Mouse (Mus musculus) bone marrow macrophage, adult 2 months (primary cell): ENCODE measurements around the gene Snapc3. TPM values are rescaled to one million over a fixed set of nuclear protein-coding genes. Genes with fewer than 3 reads are reported as not detected.

Experiments used
- H3K27ac ChIP-seq: 2 replicates; pipeline ENCODE4 v1.5.1; 2012; ENCODE audit warnings: low read depth, low read length; ENCODE audit not compliant: insufficient read depth
- H3K4me1 ChIP-seq: 2 replicates; pipeline ENCODE4 v1.6.1; 2012; ENCODE audit warnings: low read length; ENCODE audit not compliant: control insufficient read depth, insufficient read depth
- H3K4me3 ChIP-seq: 2 replicates; pipeline ENCODE4 v1.5.1; 2012; ENCODE audit warnings: mild to moderate bottlenecking, low read length, moderate library complexity; ENCODE audit not compliant: insufficient read depth
- CTCF ChIP-seq: IDR thresholded peaks from 2 replicates; pipeline ENCODE4 v1.5.1; 2012; ENCODE audit warnings: low read depth, mild to moderate bottlenecking, low read length, moderate library complexity
- POLR2A ChIP-seq: IDR thresholded peaks from 2 replicates; pipeline ENCODE4 v1.6.1; 2012; ENCODE audit warnings: mild to moderate bottlenecking, low read depth, low read length, borderline replicate concordance
- polyA plus RNA-seq: library from polyadenylated mRNA; stranded (reverse); fragments of >200 nt; gene quantifications from 2 replicates; pipeline ENCODE4 v1.2.4, GENCODE M21; 2012; ENCODE audit not compliant: missing spikeins, insufficient read depth, insufficient read length

Snapc3 gene
- polyA plus RNA-seq, result 14.2 and 19.9 TPM in 2 replicates

DNA sequence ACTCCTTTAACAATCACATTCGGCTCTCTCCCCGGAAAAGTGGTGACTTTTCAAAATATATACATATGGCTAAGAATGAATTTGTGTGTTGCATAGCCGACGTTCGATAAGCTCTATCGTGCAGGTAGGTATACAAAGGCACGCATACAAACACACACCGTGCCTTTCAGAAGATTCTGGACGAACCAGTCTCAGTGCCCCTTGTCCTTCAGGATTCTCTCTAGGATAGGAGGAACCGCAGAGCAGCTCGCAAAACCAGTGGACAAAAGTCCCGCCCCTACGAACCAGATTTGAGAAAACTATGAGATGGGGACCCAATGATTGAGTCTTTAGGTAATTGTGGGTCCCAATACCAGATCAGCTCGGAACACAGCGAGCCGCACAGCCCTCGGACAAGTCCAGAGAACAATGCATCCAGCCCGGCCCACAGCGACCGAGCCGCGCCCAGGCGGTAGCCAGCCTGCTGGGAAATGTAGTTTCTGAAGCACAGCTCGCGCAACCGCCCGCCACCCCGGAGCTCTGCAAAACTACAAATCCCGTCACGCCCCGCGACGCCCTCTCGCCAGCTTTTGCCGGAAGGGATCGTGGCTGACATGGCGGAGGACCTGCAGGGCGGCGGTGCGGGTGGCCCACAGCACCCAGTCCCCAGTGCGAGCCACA lies at the start of gene Snapc3:
Gene Snapc3 (plus strand): TSS at position 565 of the 660 bp plus-strand sequence.
- peak within 1 kb of the TSS; percentile 80 for H3K4me3 ChIP-seq
- H3K4me1 ChIP-seq, result peaks cover 1% of the 10 kb centered on the region; the same call in 1 of the 2 replicates
- H3K27ac ChIP-seq, result peak within 1 kb of the TSS; percentile 52
- no peak for TF ChIP-seq CTCF
- TF ChIP-seq POLR2A, result no peak

DNA sequence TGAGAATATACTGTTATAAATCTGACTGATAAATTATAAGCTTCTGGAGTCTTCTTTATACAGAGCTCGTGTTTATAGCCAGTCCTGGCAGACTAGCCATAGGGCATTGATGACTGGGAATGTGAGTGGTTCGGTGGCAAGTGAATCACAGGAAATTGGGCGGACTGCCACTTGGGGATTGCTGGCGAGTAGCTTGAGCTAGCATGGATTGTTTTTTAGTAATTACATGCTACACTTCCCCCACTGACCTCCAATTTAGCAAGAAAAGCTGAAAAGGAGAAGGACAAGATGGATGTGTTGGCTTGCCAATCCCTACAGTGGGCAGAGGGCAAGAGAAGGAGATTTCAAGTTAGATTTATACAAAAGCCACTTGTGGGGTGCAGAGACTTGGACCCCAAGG lies 44.1 kb upstream of the Snapc3 start:
- no peak overlapping the region for H3K4me3 ChIP-seq
- no peaks in the 10 kb centered on the region for H3K4me1 ChIP-seq
- TF ChIP-seq POLR2A, result no peak
- no peak for TF ChIP-seq CTCF
- H3K27ac ChIP-seq, result no peak overlapping the region

DNA sequence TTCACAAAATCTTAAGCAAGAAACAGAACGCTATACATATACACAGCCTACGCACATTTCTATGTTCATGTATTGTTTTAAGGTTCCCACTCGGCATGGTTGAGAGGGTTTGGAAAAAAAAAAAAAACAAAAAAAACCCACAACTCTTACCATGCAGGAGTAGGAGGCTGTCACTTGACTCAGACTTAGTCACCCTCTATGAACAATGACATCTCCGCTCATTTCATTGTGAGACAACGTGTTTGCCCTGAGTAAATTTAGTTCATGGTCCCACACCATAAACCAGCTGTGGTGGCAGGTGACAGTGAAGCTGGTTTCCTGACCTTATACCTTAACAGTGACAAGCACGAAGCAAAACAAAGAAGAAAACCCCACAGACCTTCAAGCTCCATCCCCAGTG lies 41.9 kb upstream of the Snapc3 start:
- Histone ChIP-seq H3K27ac (no peak overlapping the region), H3K4me3 (no peak overlapping the region), H3K4me1 (0 out of 2 replicates have a peak, but pooled peaks cover 2% of the 10 kb centered on the region)
- TF ChIP-seq POLR2A (no peak), CTCF (no peak)

DNA sequence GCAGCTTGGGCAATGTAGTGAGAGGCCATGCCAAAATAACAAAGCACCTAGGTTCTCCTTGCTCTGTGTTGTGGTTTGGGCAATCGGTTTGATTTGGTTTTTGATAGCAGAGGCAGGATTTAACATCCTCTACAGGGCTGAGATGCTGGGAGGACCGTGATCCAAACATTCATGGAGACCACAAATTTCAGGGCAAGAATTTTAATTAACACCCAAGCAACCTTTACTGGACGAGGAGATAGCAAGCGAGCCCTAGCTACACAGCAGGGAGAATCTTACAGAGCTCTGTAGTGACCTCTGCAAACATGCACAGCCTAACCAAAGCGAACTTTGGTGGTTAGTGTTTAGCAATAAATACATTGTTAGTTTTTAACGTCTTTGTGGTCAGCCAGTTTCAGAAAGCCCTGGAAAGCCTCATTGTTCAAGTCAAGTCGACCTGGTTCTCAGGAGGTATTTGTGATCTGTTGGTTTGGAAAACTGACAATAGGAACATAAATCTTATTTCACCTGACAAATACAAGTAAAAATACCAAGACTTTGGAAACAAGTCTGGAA lies 41.0 kb upstream of the Snapc3 start:
- no peak overlapping the region for H3K4me3 ChIP-seq
- 0 out of 2 replicates have a peak, but pooled peaks cover 2% of the 10 kb centered on the region for H3K4me1 ChIP-seq
- H3K27ac ChIP-seq, result no peak overlapping the region
- TF ChIP-seq CTCF (no peak), POLR2A (no peak)

DNA sequence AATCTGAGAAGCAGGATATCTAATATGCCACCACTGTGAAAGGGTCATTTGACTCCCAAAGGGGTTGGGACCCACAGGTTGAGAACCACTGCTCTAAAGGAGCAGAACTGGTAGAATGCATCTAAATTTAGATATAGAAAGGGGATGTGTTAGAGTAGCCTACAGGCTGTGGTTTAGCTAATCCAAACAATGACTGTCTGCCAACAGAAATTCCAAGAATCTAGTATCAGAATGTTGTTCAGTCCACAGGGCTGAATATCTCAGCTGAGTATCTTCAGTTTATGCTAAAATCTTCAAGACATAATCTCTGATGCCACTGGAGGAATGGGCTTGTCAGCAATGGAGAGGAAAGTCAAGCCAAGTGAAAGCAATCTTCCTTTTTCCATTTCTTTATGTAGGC lies 38.5 kb upstream of the Snapc3 start:
- no peak for TF ChIP-seq CTCF
- Histone ChIP-seq H3K4me3 (no peak overlapping the region), H3K27ac (no peak overlapping the region), H3K4me1 (0 out of 2 replicates have a peak, but pooled peaks cover 2% of the 10 kb centered on the region)

DNA sequence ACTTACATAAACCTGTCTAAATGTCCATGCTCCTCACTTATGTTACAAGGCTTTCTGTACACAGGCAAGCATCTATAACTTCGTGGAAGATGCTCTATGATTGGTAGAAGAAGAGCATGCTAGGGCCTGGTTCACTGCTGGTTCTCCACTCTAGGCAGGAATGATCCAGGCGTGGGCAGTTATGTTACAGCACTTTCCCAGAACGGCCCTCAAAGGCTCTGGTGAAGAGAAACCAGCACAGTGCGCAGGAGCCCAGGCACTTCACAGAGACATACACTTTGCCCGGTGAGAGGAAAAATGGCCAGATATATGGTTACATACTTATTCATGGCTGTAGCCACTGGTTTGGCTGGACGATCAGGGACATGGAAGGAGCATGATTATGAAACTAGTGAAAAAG lies 37.8 kb upstream of the Snapc3 start:
- no peak overlapping the region for H3K27ac ChIP-seq
- 0 out of 2 replicates have a peak, but pooled peaks cover 2% of the 10 kb centered on the region for H3K4me1 ChIP-seq
- no peak overlapping the region for H3K4me3 ChIP-seq
- no peak for TF ChIP-seq POLR2A
- TF ChIP-seq CTCF, result no peak

DNA sequence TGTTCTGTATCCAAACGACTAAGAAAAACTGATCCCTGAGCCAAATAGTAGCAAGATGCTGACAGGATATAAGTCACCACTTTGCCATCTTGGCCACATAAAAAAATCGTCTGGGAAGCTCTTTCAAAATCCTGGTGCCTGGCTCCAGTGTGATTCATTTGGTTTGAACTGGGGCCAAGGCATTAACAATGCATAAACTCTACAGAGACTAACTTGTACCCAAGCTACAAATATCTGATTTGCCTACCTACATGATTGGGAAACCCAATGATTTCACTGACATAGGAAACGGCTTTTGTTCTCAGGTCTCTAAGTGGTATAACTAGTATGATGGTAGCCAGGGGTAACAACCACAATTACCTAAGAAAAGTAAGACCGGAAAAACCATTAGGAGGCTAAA lies 37.3 kb upstream of the Snapc3 start:
- no peak for TF ChIP-seq POLR2A
- no peak for TF ChIP-seq CTCF
- Histone ChIP-seq H3K4me1 (0 out of 2 replicates have a peak, but pooled peaks cover 2% of the 10 kb centered on the region), H3K4me3 (no peak overlapping the region), H3K27ac (no peak overlapping the region)

DNA sequence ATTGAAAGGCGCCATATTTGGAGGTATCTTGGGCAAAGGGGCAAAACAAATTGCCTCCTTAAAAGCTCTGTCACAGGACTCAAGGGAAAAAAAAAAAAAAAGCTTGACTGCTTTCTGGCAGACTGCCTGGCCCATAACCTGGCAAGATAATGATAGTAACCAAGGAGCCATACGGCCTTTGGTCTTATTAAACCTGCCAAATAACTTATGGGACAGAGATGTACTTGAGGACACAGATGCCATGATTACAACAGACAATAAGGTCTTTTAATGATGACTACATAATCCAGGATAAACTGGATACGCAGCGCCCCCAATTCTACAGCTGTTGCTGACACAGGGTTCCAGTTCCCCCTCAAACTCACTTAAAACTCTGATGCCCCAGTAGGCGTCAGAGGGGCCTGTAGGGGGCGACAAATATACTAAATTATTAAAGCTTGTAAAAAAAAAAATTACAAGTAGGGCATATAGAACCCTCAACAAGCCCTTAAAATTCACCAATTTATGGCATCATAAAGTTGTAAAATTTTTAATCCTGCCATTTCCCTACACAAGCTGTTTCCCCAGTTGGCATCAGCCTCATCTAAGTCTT lies 33.5 kb upstream of the Snapc3 start:
- H3K4me3 ChIP-seq, result no peak overlapping the region
- no peaks in the 10 kb centered on the region for H3K4me1 ChIP-seq
- TF ChIP-seq POLR2A (no peak), CTCF (peak; percentile 34; the same call in 1 of the 2 replicates)
- H3K27ac ChIP-seq, result no peak overlapping the region

DNA sequence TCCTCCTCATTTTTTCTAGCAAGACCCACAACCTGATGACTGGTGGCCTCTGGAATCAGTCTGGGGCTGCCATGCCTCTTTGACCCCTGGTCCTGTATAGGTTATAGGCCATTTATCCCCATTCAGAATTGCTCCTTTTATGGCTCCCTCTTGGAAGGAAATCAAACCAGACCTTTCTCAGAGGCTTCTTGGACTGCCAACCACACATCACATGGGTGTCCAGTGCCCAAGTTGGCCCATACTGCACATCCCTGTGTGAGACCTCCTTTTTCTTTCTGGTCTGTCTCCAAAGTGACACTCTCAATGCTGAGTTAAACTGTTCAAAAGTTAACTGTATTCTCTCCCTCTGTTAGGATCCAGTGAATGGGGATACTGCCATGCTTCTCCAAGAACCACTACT lies 32.4 kb upstream of the Snapc3 start:
- TF ChIP-seq POLR2A (no peak), CTCF (no peak)
- Histone ChIP-seq H3K27ac (no peak overlapping the region), H3K4me3 (no peak overlapping the region), H3K4me1 (no peaks in the 10 kb centered on the region)

DNA sequence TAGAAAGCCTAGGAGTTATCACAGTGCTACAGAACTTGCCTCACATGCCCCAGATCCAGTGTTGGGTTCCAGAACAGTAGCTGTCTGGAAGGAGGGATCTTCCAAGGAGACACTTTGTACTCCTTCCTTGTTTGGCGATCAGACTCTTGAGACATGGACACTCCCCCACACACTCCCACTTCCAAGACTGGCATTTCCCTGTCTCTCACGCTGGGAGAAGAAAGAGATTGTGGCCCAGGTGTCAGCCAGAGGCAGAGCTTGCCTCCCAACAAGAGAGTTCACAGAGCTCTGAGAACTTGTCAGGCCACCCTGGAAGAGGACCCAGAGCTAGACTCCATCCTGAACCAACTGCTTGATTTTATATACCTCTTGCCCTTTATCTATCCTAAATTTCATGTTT lies 27.0 kb upstream of the Snapc3 start:
- Histone ChIP-seq H3K27ac (no peak overlapping the region), H3K4me1 (peaks cover 3% of the 10 kb centered on the region; the same call in 1 of the 2 replicates), H3K4me3 (no peak overlapping the region)
- TF ChIP-seq POLR2A, result no peak
- no peak for TF ChIP-seq CTCF
